Mouse (Mus musculus) urinary bladder, postnatal 25 days (tissue): ENCODE measurements around the gene Krt24.
"Not testable (repeated sequence)": the region's sequence is repeated elsewhere in the genome, so short reads cannot be mapped to it uniquely, and the experiment has no call there.

ENCODE experiments used
- DNase-seq: peaks from one replicate; pipeline ENCODE4 v3.0.0; 2022; ENCODE audit warnings: low spot score

Gene Krt24

GRCm38 (mm10) chr11:99252671-99253070 lies 32.4 kb downstream of the Krt24 start:
- no peak for DNase-seq

GRCm38 (mm10) chr11:99250666-99251065 lies 34.4 kb downstream of the Krt24 start:
- no peak for DNase-seq

- no peak for DNase-seq
Measured at GRCm38 (mm10) chr11:99250241-99250640, 34.8 kb downstream of the Krt24 start.

- DNase-seq = no peak
Measured at GRCm38 (mm10) chr11:99249115-99249514, 35.9 kb downstream of the Krt24 start.

GRCm38 (mm10) chr11:99247916-99248315 lies 37.1 kb downstream of the Krt24 start:
- DNase-seq = no peak

- not testable (repeated sequence) for DNase-seq
Measured at GRCm38 (mm10) chr11:99244519-99244918, 40.5 kb downstream of the Krt24 start.

GRCm38 (mm10) chr11:99243820-99244374 lies 41.2 kb downstream of the Krt24 start, which contains the start of gene Krt222:
Gene Krt222 (minus strand): TSS chr11:99244085.
- DNase-seq = no peak

GRCm38 (mm10) chr11:99243200-99243819 lies 41.8 kb downstream of the Krt24 start:
- no peak for DNase-seq

GRCm38 (mm10) chr11:99242056-99242455 lies 43.0 kb downstream of the Krt24 start:
- DNase-seq = no peak

GRCm38 (mm10) chr11:99238468-99238867 lies 46.6 kb downstream of the Krt24 start:
- no peak for DNase-seq

GRCm38 (mm10) chr11:99231049-99231816 lies 53.8 kb downstream of the Krt24 start:
- DNase-seq = peak; percentile 27

- peak; percentile 72 for DNase-seq
Measured at GRCm38 (mm10) chr11:99230261-99231048, 54.6 kb downstream of the Krt24 start, which contains the start of gene Smarce1. Gene Smarce1 (minus strand): TSS chr11:99231017.
